Mouse (Mus musculus): ENCODE measurements at regions not wholly inside any gene's neighbourhood (a gene's known extent, or its start where the extent isn't known, plus 50 kb on each side); places are given as distances from the start of the nearest gene placed in this dataset.

GRCm38 (mm10) chr1:30594036-30594435 is 279.7 kb downstream of the Phf3 start:
- Histone ChIP-seq H3K79me2 (ENCODE audit: control insufficient read depth, insufficient read depth, low read length, poor library complexity) (no peaks in the 10 kb centered on the region), H3K4me3 (ENCODE audit: control insufficient read depth in 1 of 2, insufficient read depth in 1 of 2, low read depth in 2 of 2, low read length in 2 of 2) (no peak overlapping the region), H3K9ac (ENCODE audit: control insufficient read depth, low read depth, low read length, poor library complexity, severe bottlenecking) (no peak overlapping the region), H3K27me3 (ENCODE audit: control insufficient read depth in 1 of 2, insufficient read depth in 2 of 2, low read length in 2 of 2) (no peaks in the 10 kb centered on the region), H3K9me3 (replicated peaks; ENCODE audit: insufficient read depth, low read length) (no peaks in the 10 kb centered on the region), H3K4me1 (ENCODE audit: control insufficient read depth in 1 of 2, insufficient read depth in 2 of 2, low read length in 2 of 2) (no peaks in the 10 kb centered on the region), H3K36me3 (ENCODE audit: control insufficient read depth in 1 of 2, insufficient read depth in 2 of 2, low read length in 2 of 2) (no peaks in the 10 kb centered on the region), H3K27ac (ENCODE audit: control insufficient read depth, low read depth, low read length) (no peak overlapping the region)
- DNase-seq (ENCODE audit: low read depth, low spot score) = no peak
- no peak for TF ChIP-seq ETS1 (IDR thresholded peaks at IDR 0.05; ENCODE audit: low read depth, low read length)
- no peak for TF ChIP-seq ZKSCAN1 (IDR thresholded peaks at IDR 0.05; ENCODE audit: low read depth, low read length)
- TF ChIP-seq TBP (IDR thresholded peaks at IDR 0.05; ENCODE audit: low read depth, low read length) = no peak
- TF ChIP-seq MAX (IDR thresholded peaks at IDR 0.05; ENCODE audit: low read length) = no peak
- no peak for TF ChIP-seq RAD21 (IDR thresholded peaks at IDR 0.05; ENCODE audit: low read depth, low read length)
- TF ChIP-seq E2F4 (IDR thresholded peaks at IDR 0.05; ENCODE audit: borderline replicate concordance, low read depth, low read length) = no peak
- TF ChIP-seq TAL1 (IDR thresholded peaks at IDR 0.05; ENCODE audit: low read length) = no peak
- no peak for TF ChIP-seq ZNF384 (IDR thresholded peaks at IDR 0.05; ENCODE audit: low read depth, low read length)
- TF ChIP-seq ELF1 (IDR thresholded peaks at IDR 0.05; ENCODE audit: low read depth, low read length) = no peak
- no peak for TF ChIP-seq GABPA (IDR thresholded peaks at IDR 0.05; ENCODE audit: low read depth, low read length)
- no peak for TF ChIP-seq MAFK (IDR thresholded peaks at IDR 0.05; ENCODE audit: borderline replicate concordance, low read depth, low read length)
- TF ChIP-seq TCF12 (IDR thresholded peaks at IDR 0.05; ENCODE audit: low read depth, low read length) = no peak
- TF ChIP-seq USF1 (IDR thresholded peaks at IDR 0.05; ENCODE audit: low read depth, low read length) = no peak
- no peak for TF ChIP-seq BHLHE40 (IDR thresholded peaks at IDR 0.05; ENCODE audit: borderline replicate concordance, low read depth, low read length)

GRCm38 (mm10) chr1:30590721-30591120 is 283.0 kb downstream of the Phf3 start:
- H3K27ac ChIP-seq (ENCODE audit: control insufficient read depth, low read depth, low read length) = no peak overlapping the region
- no peaks in the 10 kb centered on the region for H3K79me2 ChIP-seq (ENCODE audit: control insufficient read depth, insufficient read depth, low read length, poor library complexity)
- no peaks in the 10 kb centered on the region for H3K9me3 ChIP-seq (replicated peaks; ENCODE audit: insufficient read depth, low read length)
- H3K9ac ChIP-seq (ENCODE audit: control insufficient read depth, low read depth, low read length, poor library complexity, severe bottlenecking) = no peak overlapping the region
- H3K36me3 ChIP-seq (ENCODE audit: control insufficient read depth in 1 of 2, insufficient read depth in 2 of 2, low read length in 2 of 2) = no peaks in the 10 kb centered on the region
- no peak for DNase-seq (ENCODE audit: low read depth, low spot score)
- H3K4me1 ChIP-seq (ENCODE audit: control insufficient read depth in 1 of 2, insufficient read depth in 2 of 2, low read length in 2 of 2) = no peaks in the 10 kb centered on the region
- H3K27me3 ChIP-seq (ENCODE audit: control insufficient read depth in 1 of 2, insufficient read depth in 2 of 2, low read length in 2 of 2) = no peaks in the 10 kb centered on the region
- no peak for TF ChIP-seq TBP (IDR thresholded peaks at IDR 0.05; ENCODE audit: low read depth, low read length)
- TF ChIP-seq CHD2 (IDR thresholded peaks at IDR 0.05; ENCODE audit: low read length) = no peak
- no peak for TF ChIP-seq CHD1 (IDR thresholded peaks at IDR 0.05; ENCODE audit: low read depth, low read length)
- no peak for TF ChIP-seq SIN3A (IDR thresholded peaks at IDR 0.05; ENCODE audit: low read length)
- no peak for TF ChIP-seq SMC3 (IDR thresholded peaks at IDR 0.05; ENCODE audit: low read depth, low read length)
- TF ChIP-seq NRF1 (IDR thresholded peaks at IDR 0.05; ENCODE audit: insufficient read depth, low read depth, low read length, poor library complexity, severe bottlenecking) = no peak
- no peak for TF ChIP-seq KAT2A (conservative IDR thresholded peaks at IDR 0.05; ENCODE audit: low read depth, low read length)
- no peak for TF ChIP-seq POLR2AphosphoS2 (IDR thresholded peaks at IDR 0.05; ENCODE audit: low read length)
- no peak for TF ChIP-seq ZKSCAN1 (IDR thresholded peaks at IDR 0.05; ENCODE audit: low read depth, low read length)
- TF ChIP-seq ZC3H11A (IDR thresholded peaks at IDR 0.05; ENCODE audit: low read depth, low read length) = no peak
- H3K4me3 ChIP-seq (ENCODE audit: control insufficient read depth in 1 of 2, insufficient read depth in 1 of 2, low read depth in 2 of 2, low read length in 2 of 2) = no peak overlapping the region
